Mouse (Mus musculus) forebrain, postnatal 0 days (tissue): ENCODE measurements around the gene Rasgrp1. TPM values are rescaled to one million over a fixed set of nuclear protein-coding genes. Genes with fewer than 3 reads are reported as not detected.

Experiments used
- ATAC-seq: fragments of 200-750 bp; cut with Nextera tagmentation; 2 replicates; pipeline ENCODE4 v1.8.0; 2017; ENCODE audit warnings: mild to moderate bottlenecking, moderate library complexity
- DNase-seq: peaks from one replicate; pipeline ENCODE4 v3.0.0-alpha.2; 2015
- H3K27ac ChIP-seq: fragments of 300-500 bp; sonication (generic); 2 replicates; pipeline ENCODE4 v1.5.1; 2014; ENCODE audit warnings: low read depth, mild to moderate bottlenecking, antibody characterized with exemption, low read length, moderate library complexity, mixed read lengths
- H3K27me3 ChIP-seq: fragments of 300-500 bp; sonication (generic); 2 replicates; pipeline ENCODE4 v1.6.1; 2014; ENCODE audit warnings: mild to moderate bottlenecking, low read length, mixed read lengths; ENCODE audit not compliant: insufficient read depth
- H3K36me3 ChIP-seq: fragments of 300-500 bp; sonication (generic); 2 replicates; pipeline ENCODE4 v1.6.1; 2014; ENCODE audit warnings: mild to moderate bottlenecking, moderate library complexity; ENCODE audit not compliant: insufficient read depth
- H3K4me1 ChIP-seq: fragments of 300-500 bp; sonication (generic); 2 replicates; pipeline ENCODE4 v1.6.1; 2014; ENCODE audit warnings: antibody characterized with exemption; ENCODE audit not compliant: insufficient read depth
- H3K4me2 ChIP-seq: fragments of 300-500 bp; sonication (generic); 2 replicates; pipeline ENCODE4 v1.6.1; 2014; ENCODE audit warnings: low read depth, mild to moderate bottlenecking, moderate library complexity
- H3K4me3 ChIP-seq: fragments of 300-500 bp; sonication (generic); 2 replicates; pipeline ENCODE4 v1.5.1; 2014; ENCODE audit warnings: low read depth, low read length, mixed read lengths
- H3K9ac ChIP-seq: fragments of 300-500 bp; sonication (generic); 2 replicates; pipeline ENCODE4 v1.6.1; 2014; ENCODE audit warnings: mild to moderate bottlenecking
- H3K9me3 ChIP-seq: fragments of 300-500 bp; sonication (generic); 2 replicates; pipeline ENCODE4 v1.6.1; 2016; ENCODE audit warnings: low read length
- CTCF ChIP-seq: sonication (generic); IDR thresholded peaks from 2 replicates; pipeline ENCODE4 v1.5.1; 2016; ENCODE audit warnings: antibody characterized with exemption, control low read depth, low read depth
- WGBS: fragments of 180-500 bp; shearing (Covaris S2); extraction: QIAGEN DNeasy Blood & Tissue Kit; methylation state at CpG from one replicate; pipeline ENCODE4 v1.1.7; 2014; 5-methylcytosine and 5-hydroxymethylcytosine counted together
- polyA plus RNA-seq: library from polyadenylated mRNA; unstranded; fragments of >200 nt; fragmentation: Nextera tagmentation; extraction: Ambion mirVana; gene quantifications from 2 replicates; pipeline ENCODE4 v1.2.1, GENCODE M21; 2015
- total RNA-seq: library from RNA; depleted of rRNA; stranded (reverse); fragments of >200 nt; gene quantifications from 2 replicates; pipeline ENCODE4 v1.2.3, GENCODE M21; 2014

The Rasgrp1 gene
- total and polyA plus RNA-seq, 2 experiments from 2014 or later, result 9.5 to 16.6 TPM

- Histone ChIP-seq H3K9ac (no peak overlapping the region), H3K4me2 (no peak overlapping the region), H3K27ac (no peak overlapping the region), H3K27me3 (no peaks in the 10 kb centered on the region), H3K4me3 (no peak overlapping the region), H3K9me3 (no peaks in the 10 kb centered on the region), H3K4me1 (no peaks in the 10 kb centered on the region), H3K36me3 (no peaks in the 10 kb centered on the region)
- WGBS, result 54% methylated on average over 5 of the region's 5 CpGs
- DNase-seq (no peak), ATAC-seq (peak; percentile 47; the same call in 1 of the 2 replicates)
- peak; percentile 29; the same call in 1 of the 2 replicates for TF ChIP-seq CTCF
Measured at GRCm38 (mm10) chr2:117331634-117332033, 11.2 kb downstream of the Rasgrp1 start.

- H3K4me2 ChIP-seq, result no peak overlapping the region
- no peak overlapping the region for H3K4me3 ChIP-seq
- H3K36me3 ChIP-seq, result no peaks in the 10 kb centered on the region
- DNase-seq (no peak), ATAC-seq (no peak)
- H3K9ac ChIP-seq, result no peak overlapping the region
- no peaks in the 10 kb centered on the region for H3K9me3 ChIP-seq
- no peak for TF ChIP-seq CTCF
- 60% methylated on average over 9 of the region's 9 CpGs for WGBS
- H3K27ac ChIP-seq, result no peak overlapping the region
- no peaks in the 10 kb centered on the region for H3K4me1 ChIP-seq
- H3K27me3 ChIP-seq, result no peaks in the 10 kb centered on the region
Measured at GRCm38 (mm10) chr2:117328521-117329285, 14.1 kb downstream of the Rasgrp1 start.

GRCm38 (mm10) chr2:117322399-117322798 is 20.4 kb downstream of the Rasgrp1 start:
- no peak for TF ChIP-seq CTCF
- Histone ChIP-seq H3K27ac (no peak overlapping the region), H3K36me3 (no peaks in the 10 kb centered on the region), H3K4me3 (no peak overlapping the region), H3K9me3 (no peaks in the 10 kb centered on the region), H3K4me1 (no peaks in the 10 kb centered on the region), H3K4me2 (no peak overlapping the region), H3K9ac (no peak overlapping the region), H3K27me3 (no peaks in the 10 kb centered on the region)
- ATAC-seq (no peak), DNase-seq (no peak)
- 91% methylated on average over 8 of the region's 8 CpGs for WGBS

GRCm38 (mm10) chr2:117321231-117321630 is 21.6 kb downstream of the Rasgrp1 start:
- Histone ChIP-seq H3K9ac (no peak overlapping the region), H3K4me1 (no peaks in the 10 kb centered on the region), H3K27ac (no peak overlapping the region), H3K36me3 (no peaks in the 10 kb centered on the region), H3K4me2 (no peak overlapping the region), H3K9me3 (no peaks in the 10 kb centered on the region), H3K4me3 (no peak overlapping the region), H3K27me3 (no peaks in the 10 kb centered on the region)
- WGBS, result 83% methylated on average over 3 of the region's 3 CpGs
- DNase-seq (no peak), ATAC-seq (no peak)
- no peak for TF ChIP-seq CTCF

GRCm38 (mm10) chr2:117318991-117319390 is 23.8 kb downstream of the Rasgrp1 start:
- H3K9ac ChIP-seq, result no peak overlapping the region
- H3K4me2 ChIP-seq, result no peak overlapping the region
- H3K9me3 ChIP-seq, result no peaks in the 10 kb centered on the region
- H3K27me3 ChIP-seq, result no peaks in the 10 kb centered on the region
- ATAC-seq (no peak), DNase-seq (no peak)
- no peak for TF ChIP-seq CTCF
- H3K27ac ChIP-seq, result no peak overlapping the region
- H3K4me1 ChIP-seq, result no peaks in the 10 kb centered on the region
- H3K36me3 ChIP-seq, result no peaks in the 10 kb centered on the region
- H3K4me3 ChIP-seq, result no peak overlapping the region
- WGBS, result 88% methylated on average over 3 of the region's 3 CpGs

GRCm38 (mm10) chr2:117313586-117314235 is 29.1 kb downstream of the Rasgrp1 start:
- no peaks in the 10 kb centered on the region for H3K9me3 ChIP-seq
- ATAC-seq, result no peak
- no peak for DNase-seq
- TF ChIP-seq CTCF, result no peak
- H3K4me3 ChIP-seq, result no peak overlapping the region
- no peaks in the 10 kb centered on the region for H3K36me3 ChIP-seq
- no peak overlapping the region for H3K9ac ChIP-seq
- H3K27ac ChIP-seq, result 0 out of 2 replicates have a peak overlapping the region, but pooled peaks have one; percentile 75
- 63% methylated on average over 5 of the region's 5 CpGs for WGBS
- no peaks in the 10 kb centered on the region for H3K27me3 ChIP-seq
- no peak overlapping the region for H3K4me2 ChIP-seq
- 0 out of 2 replicates have a peak, but pooled peaks cover 6% of the 10 kb centered on the region for H3K4me1 ChIP-seq

GRCm38 (mm10) chr2:117312441-117312895 is 30.3 kb downstream of the Rasgrp1 start:
- H3K27ac ChIP-seq, result peak overlapping the region; percentile 75
- peak; percentile 77 for DNase-seq
- no peak for TF ChIP-seq CTCF
- no peaks in the 10 kb centered on the region for H3K36me3 ChIP-seq
- ATAC-seq, result peak; percentile 98
- H3K27me3 ChIP-seq, result no peaks in the 10 kb centered on the region
- H3K9ac ChIP-seq, result no peak overlapping the region
- H3K4me1 ChIP-seq, result 0 out of 2 replicates have a peak, but pooled peaks cover 6% of the 10 kb centered on the region
- no peak overlapping the region for H3K4me3 ChIP-seq
- 32% methylated on average over 7 of the region's 7 CpGs for WGBS
- peak overlapping the region; percentile 35 for H3K4me2 ChIP-seq
- no peaks in the 10 kb centered on the region for H3K9me3 ChIP-seq
